Mouse (Mus musculus): ENCODE measurements around the gene Sipa1l1. TPM values are rescaled to one million over a fixed set of nuclear protein-coding genes. Genes with fewer than 3 reads are reported as not detected.

Gene Sipa1l1
- polyA plus RNA-seq, 1 experiment: 0.13 TPM

DNA sequence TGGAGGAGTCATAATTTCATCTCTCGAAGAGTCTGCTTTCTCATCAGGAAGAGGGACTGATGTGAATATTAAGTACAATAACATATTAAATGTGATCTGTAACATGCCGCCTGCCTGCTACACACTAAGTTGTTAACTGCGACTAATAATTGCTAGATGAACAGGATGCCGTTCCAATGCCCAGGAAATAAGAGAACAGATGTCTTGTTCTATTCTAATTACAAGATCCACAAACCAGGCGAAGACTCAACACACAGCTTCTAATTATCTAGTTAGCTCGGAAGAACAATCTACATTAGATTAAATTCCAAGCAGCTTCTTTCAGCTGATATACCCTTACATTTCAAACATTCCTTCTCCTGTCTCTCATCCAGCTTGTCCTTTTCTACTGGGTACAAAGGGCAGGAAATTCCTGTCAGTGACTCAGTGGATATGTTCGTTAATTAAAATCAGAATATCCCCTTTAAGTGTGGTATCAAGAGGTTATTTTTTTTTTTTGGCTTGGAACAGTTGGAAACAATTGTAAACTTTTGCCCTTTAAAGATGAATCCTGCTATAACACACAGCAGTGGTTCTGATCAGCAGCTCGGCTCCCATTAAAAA is 20.7 kb upstream of the Sipa1l1 start:
- TF ChIP-seq GATA1 (IDR thresholded peaks at IDR 0.05; ENCODE audit: low read length) (no peak), TAL1 (IDR thresholded peaks at IDR 0.05; ENCODE audit: low read length) (no peak)
- no peaks in the 10 kb centered on the region for H3K36me3 ChIP-seq (ENCODE audit: control insufficient read depth)
- H3K4me3 ChIP-seq (replicated peaks): no peak overlapping the region
- no peaks in the 10 kb centered on the region for H3K9me3 ChIP-seq (ENCODE audit: control insufficient read depth, low read length)
- H3K4me1 ChIP-seq (ENCODE audit: control insufficient read depth): no peaks in the 10 kb centered on the region
- H3K27me3 ChIP-seq (ENCODE audit: control insufficient read depth): no peaks in the 10 kb centered on the region

DNA sequence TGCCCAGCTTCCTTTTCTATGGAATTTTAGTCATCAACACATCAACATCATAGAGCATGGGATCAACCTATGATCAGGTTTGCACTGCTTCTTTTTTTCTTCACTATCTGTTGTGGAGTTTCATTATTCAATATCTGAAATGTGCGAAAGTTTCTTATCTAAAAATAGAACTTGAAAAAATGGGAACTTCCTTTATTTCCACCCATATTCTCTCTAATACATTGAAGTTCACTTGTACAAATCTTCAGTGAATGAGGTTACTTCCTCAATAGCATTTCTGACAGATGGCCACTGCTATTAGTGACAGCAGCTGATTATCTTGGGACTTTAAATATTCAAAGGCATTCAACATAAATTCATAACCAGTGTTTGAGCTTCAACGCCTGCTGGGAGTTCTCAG is 18.1 kb upstream of the Sipa1l1 start:
- TF ChIP-seq TAL1 (IDR thresholded peaks at IDR 0.05; ENCODE audit: low read length): no peak
- H3K36me3 ChIP-seq (ENCODE audit: control insufficient read depth): no peaks in the 10 kb centered on the region
- H3K4me3 ChIP-seq (replicated peaks): no peak overlapping the region
- H3K27me3 ChIP-seq (ENCODE audit: control insufficient read depth): no peaks in the 10 kb centered on the region
- H3K9me3 ChIP-seq (ENCODE audit: control insufficient read depth, low read length): no peaks in the 10 kb centered on the region
- H3K4me1 ChIP-seq (ENCODE audit: control insufficient read depth): no peaks in the 10 kb centered on the region

DNA sequence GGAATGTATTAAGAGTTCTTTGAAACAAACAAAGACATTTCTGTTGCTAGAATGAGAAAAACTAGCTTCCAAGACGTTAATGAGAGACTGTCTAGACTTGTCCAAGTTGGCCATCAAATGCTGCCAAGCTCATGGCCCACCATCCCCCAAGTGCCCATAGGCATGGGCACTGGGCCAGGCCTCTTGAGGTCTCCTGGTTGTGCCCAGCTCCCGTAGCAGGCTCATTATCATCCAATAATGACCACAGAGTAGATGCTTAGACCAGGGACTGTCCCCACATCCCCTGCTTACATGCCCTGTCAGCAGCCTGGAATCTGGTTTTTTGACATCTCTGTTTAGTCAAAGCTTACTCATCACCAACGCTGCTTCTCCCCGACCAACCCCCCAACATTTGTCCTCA is 14.6 kb upstream of the Sipa1l1 start:
- no peaks in the 10 kb centered on the region for H3K36me3 ChIP-seq (ENCODE audit: control insufficient read depth)
- no peak for TF ChIP-seq GATA1 (IDR thresholded peaks at IDR 0.05; ENCODE audit: low read length)
- no peak for TF ChIP-seq TAL1 (IDR thresholded peaks at IDR 0.05; ENCODE audit: low read length)
- no peaks in the 10 kb centered on the region for H3K27me3 ChIP-seq (ENCODE audit: control insufficient read depth)
- no peaks in the 10 kb centered on the region for H3K9me3 ChIP-seq (ENCODE audit: control insufficient read depth, low read length)
- H3K4me1 ChIP-seq (ENCODE audit: control insufficient read depth): no peaks in the 10 kb centered on the region
- no peak overlapping the region for H3K4me3 ChIP-seq (replicated peaks)

DNA sequence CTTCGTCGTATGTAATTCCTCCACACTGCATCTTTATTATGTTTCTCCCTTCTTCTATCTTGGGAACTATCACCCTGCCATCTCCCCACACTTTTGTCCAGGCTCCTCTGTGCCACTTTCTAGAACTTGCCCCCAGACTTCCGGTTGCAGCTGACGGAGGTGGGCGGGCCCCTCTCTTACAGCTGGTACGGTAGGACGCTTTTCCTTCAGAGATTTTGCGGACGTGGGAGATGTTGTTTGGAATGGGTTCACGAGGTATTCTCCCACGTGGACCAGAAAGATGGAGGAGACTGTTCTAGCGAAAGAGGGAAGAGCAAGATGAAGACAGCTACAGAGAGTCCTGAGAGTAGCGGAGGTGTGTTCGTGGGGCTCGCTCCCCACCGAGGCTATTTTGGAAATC is 10.6 kb upstream of the Sipa1l1 start:
- H3K36me3 ChIP-seq (ENCODE audit: control insufficient read depth): no peaks in the 10 kb centered on the region
- TF ChIP-seq TAL1 (IDR thresholded peaks at IDR 0.05; ENCODE audit: low read length): no peak
- H3K4me3 ChIP-seq (replicated peaks): no peak overlapping the region
- H3K4me1 ChIP-seq (ENCODE audit: control insufficient read depth): no peaks in the 10 kb centered on the region
- H3K9me3 ChIP-seq (ENCODE audit: control insufficient read depth, low read length): no peaks in the 10 kb centered on the region
- H3K27me3 ChIP-seq (ENCODE audit: control insufficient read depth): no peaks in the 10 kb centered on the region

DNA sequence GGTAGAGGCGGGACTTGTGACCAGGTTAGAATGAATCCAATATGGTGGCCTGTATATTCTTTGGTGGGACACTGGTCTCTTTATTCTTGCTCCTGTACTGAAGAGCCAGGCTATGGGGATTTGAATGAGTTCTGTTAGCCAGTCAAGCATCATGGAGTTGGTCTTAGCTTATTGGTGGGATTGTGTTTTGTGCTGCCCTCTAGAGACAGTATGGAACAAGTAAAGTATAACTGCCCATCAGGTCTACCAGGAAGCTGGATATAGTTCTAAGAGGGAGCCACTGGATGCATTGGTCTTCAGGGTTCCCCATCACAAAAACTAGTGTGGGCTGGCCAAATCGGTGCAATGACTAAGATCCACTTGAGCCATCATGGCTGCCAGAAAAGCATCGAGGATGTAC is 9.7 kb upstream of the Sipa1l1 start:
- Histone ChIP-seq H3K9me3 (ENCODE audit: control insufficient read depth, low read length) (no peaks in the 10 kb centered on the region), H3K27me3 (ENCODE audit: control insufficient read depth) (no peaks in the 10 kb centered on the region), H3K4me3 (replicated peaks) (no peak overlapping the region), H3K36me3 (ENCODE audit: control insufficient read depth) (no peaks in the 10 kb centered on the region), H3K4me1 (ENCODE audit: control insufficient read depth) (no peaks in the 10 kb centered on the region)
- no peak for TF ChIP-seq GATA1 (IDR thresholded peaks at IDR 0.05; ENCODE audit: low read length)
- no peak for TF ChIP-seq TAL1 (IDR thresholded peaks at IDR 0.05; ENCODE audit: low read length)

DNA sequence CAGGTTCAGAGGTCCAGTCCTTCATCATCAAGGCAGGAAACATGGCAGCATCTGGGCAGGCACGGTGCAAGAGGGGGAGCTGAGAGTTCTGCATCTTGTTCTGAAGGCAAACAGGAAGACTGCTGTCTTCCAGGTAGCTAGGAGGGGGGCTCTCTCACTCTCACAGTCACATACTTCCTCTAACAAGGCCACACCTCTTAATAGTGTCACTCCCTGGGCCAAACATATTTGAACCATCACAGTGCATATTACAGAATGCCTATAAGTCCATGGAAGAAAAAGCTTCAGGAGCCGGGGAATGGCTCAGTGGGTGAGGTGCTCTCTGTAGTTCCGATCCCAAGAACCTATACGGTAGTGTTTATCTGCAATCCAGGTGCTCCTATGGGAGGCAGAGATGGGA is 3.5 kb upstream of the Sipa1l1 start:
- TF ChIP-seq GATA1 (IDR thresholded peaks at IDR 0.05; ENCODE audit: low read length): no peak
- TF ChIP-seq TAL1 (IDR thresholded peaks at IDR 0.05; ENCODE audit: low read length): no peak
- H3K27me3 ChIP-seq (ENCODE audit: control insufficient read depth): peaks cover 28% of the 10 kb centered on the region
- no peak overlapping the region for H3K4me3 ChIP-seq (replicated peaks)
- H3K4me1 ChIP-seq (ENCODE audit: control insufficient read depth): peaks cover 12% of the 10 kb centered on the region
- H3K36me3 ChIP-seq (ENCODE audit: control insufficient read depth): no peaks in the 10 kb centered on the region
- no peaks in the 10 kb centered on the region for H3K9me3 ChIP-seq (ENCODE audit: control insufficient read depth, low read length)

DNA sequence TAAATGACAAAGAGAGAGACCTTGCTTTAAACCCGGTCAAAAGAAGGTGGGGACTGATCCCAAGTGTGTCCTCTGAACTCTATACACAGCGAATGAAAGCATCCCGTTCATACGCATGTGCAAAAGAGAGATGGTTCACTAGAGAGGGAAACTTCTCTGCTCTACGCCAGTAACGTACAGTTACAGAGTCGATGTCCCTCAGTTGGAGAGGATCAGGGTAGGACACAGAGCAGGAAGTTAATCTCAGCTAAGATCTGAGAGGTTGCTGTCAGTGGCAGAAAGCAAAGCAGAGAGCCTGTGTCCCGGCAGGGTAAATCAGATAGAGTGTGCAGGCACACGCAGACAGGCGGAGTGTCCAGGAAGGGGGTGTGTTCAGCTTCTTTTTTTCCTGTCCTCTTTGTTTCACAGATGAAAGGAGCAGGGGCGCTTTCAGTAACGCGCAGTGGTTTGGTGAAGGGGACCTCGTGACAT is 3.0 kb upstream of the Sipa1l1 start:
- Histone ChIP-seq H3K9me3 (ENCODE audit: control insufficient read depth, low read length) (no peaks in the 10 kb centered on the region), H3K4me1 (ENCODE audit: control insufficient read depth) (peaks cover 12% of the 10 kb centered on the region), H3K4me3 (replicated peaks) (no peak overlapping the region), H3K27me3 (ENCODE audit: control insufficient read depth) (peaks cover 33% of the 10 kb centered on the region), H3K36me3 (ENCODE audit: control insufficient read depth) (no peaks in the 10 kb centered on the region)
- no peak for TF ChIP-seq GATA1 (IDR thresholded peaks at IDR 0.05; ENCODE audit: low read length)
- TF ChIP-seq TAL1 (IDR thresholded peaks at IDR 0.05; ENCODE audit: low read length): no peak

DNA sequence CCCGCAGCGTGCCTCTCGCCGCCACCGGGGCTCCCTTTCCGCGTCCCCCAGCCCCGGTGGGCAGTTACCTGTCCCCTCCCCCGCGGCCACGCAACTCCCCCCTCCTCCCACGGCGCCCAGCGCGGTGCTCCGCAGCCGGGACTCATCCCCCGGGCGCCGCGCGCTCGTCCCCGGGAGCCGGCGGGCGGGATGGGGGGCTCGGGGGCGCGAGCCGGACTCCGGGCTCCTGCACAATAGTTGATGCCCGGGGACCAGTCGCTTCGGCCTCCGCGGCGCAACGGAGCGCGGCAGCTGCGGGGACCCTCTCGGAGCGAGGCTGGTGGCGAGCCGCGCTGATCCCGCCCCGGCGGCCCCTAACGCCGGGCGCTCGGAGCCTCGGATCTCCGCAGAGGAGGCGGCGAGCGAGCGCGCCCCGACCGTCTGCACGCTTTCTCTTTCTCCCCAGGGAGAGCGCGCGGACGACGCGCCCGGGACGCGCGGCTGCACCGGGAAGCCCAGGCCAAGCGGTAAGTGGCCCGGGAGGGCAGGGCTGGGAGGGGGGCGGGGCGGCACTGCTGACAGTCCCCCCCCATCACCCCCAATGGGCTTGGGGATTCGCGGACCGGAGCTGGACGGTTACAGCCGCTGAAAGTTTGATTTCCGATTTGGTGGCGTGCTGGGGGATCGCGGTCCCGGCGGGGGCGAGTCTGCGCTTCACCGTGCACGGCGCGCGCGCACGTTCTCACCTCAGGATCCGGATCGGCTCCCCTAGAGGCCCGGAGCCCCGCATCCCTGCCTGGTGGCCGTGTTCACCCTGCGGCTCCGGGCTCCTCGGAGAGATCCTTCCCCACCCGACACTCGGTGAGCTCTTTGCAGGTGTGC is 681 bp downstream of the Sipa1l1 start:
- TF ChIP-seq GATA1 (IDR thresholded peaks at IDR 0.05; ENCODE audit: low read length): no peak
- TF ChIP-seq TAL1 (IDR thresholded peaks at IDR 0.05; ENCODE audit: low read length): no peak
- Histone ChIP-seq H3K9me3 (ENCODE audit: control insufficient read depth, low read length) (no peaks in the 10 kb centered on the region), H3K4me1 (ENCODE audit: control insufficient read depth) (peaks cover 12% of the 10 kb centered on the region), H3K27me3 (ENCODE audit: control insufficient read depth) (peaks cover 42% of the 10 kb centered on the region), H3K4me3 (replicated peaks) (peak overlapping the region; percentile 63), H3K36me3 (ENCODE audit: control insufficient read depth) (no peaks in the 10 kb centered on the region)

DNA sequence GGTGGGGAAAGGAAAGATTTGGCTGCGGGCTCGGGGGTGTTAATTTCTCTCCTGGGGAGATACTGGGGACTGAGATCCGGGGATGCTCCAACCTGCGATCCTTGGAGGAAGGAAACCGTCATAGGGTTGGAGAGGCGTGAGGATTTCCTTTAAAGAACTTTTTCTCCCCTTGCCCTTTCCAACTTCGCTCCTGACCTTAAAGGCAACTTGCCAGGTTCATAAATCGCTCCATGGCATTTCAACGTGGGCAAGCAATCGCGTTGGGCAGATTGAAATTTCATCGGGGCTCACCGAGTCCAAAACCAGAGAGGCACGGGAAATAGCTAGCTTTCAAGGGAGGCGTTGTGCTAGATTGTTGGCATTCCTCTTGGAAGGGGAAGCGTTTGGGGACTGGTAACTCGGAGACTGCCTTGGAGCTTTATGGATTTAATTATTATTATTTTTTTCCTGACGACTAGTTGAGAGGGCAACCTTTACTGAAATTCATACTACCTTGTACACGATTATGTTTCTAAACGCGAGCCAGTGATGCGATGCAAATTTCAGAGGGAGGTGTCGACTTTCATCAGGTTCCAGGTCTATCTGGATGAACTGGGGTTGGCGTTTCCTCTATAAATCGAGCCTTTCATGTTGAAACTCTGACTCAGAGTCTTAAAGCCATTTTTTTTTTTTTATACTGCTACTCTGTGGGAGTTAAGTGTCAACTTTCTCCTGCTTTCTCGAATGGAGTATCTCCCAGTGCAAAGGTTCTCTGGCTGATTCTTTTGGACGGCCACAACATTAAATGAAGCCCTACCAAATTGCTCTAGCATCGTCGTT is 1.6 kb downstream of the Sipa1l1 start:
- TF ChIP-seq GATA1 (IDR thresholded peaks at IDR 0.05; ENCODE audit: low read length) (no peak), TAL1 (IDR thresholded peaks at IDR 0.05; ENCODE audit: low read length) (no peak)
- Histone ChIP-seq H3K4me1 (ENCODE audit: control insufficient read depth) (peaks cover 12% of the 10 kb centered on the region), H3K27me3 (ENCODE audit: control insufficient read depth) (peaks cover 42% of the 10 kb centered on the region), H3K36me3 (ENCODE audit: control insufficient read depth) (no peaks in the 10 kb centered on the region), H3K9me3 (ENCODE audit: control insufficient read depth, low read length) (no peaks in the 10 kb centered on the region), H3K4me3 (replicated peaks) (peak overlapping the region; percentile 63)

Measured in erythroblast, embryonic 14.5 days (primary cell).